In genomic region chr17:29796787-29797186, GRCm38 (mm10) we compare ENCODE assay signal across 12 mouse cellular contexts.
A peak's percentile ranks its signal among the peaks of the same experiment; 100 is the strongest.
DNase-seq lines count a peak whose midpoint lies in the region; ATAC-seq and TF ChIP-seq lines count a peak whose summit lies in the region.
"Had no signal": no experiment of that assay in that cellular context is flagged by ENCODE, and none has a peak within 500 bp of the region (broad histone marks: within the 10 kb centered on the region; RNA-seq: fewer than 3 reads in every experiment).

No protein-coding gene starts in this region.

- no peak for ATAC-seq in forebrain, embryonic 13.5 days
- ATAC-seq in forebrain, embryonic 15.5 days (replicated peaks): no peak
- ATAC-seq in G1E (ENCODE audit: extremely low read depth, insufficient number of reproducible peaks, low FRiP score, poor library complexity, severe bottlenecking): no peak
- no peak for ATAC-seq in frontal cortex, adult (ENCODE audit: low TSS enrichment)
- ATAC-seq: inflammation-experienced regulatory T-cells, adult 6 months had no signal

- H3K9ac ChIP-seq in forebrain, embryonic 13.5 days: no peak overlapping the region
- H3K9ac ChIP-seq in forebrain, embryonic 15.5 days (replicated peaks): no peak overlapping the region
- H3K9ac ChIP-seq: embryonic facial prominence, embryonic 15.5 days; midbrain, embryonic 12.5 days; stomach, embryonic 15.5 days had no signal

- no peak overlapping the region for H3K4me3 ChIP-seq in forebrain, embryonic 13.5 days
- no peak overlapping the region for H3K4me3 ChIP-seq in forebrain, embryonic 15.5 days
- H3K4me3 ChIP-seq in lung, adult 2 months (replicated peaks; ENCODE audit: extremely low read depth, low read depth, low read length): no peak overlapping the region
- peak overlapping the region; percentile 7; the same call in 1 of the 2 replicates for H3K4me3 ChIP-seq in G1E (ENCODE audit: low read depth, low read length)
- H3K4me3 ChIP-seq: embryonic facial prominence, embryonic 15.5 days; midbrain, embryonic 12.5 days; stomach, embryonic 15.5 days had no signal

- peak overlapping the region; percentile 82 for H3K27ac ChIP-seq in forebrain, embryonic 13.5 days
- H3K27ac ChIP-seq in forebrain, embryonic 15.5 days (replicated peaks): no peak overlapping the region
- H3K27ac ChIP-seq: embryonic facial prominence, embryonic 15.5 days; midbrain, embryonic 12.5 days; stomach, embryonic 15.5 days had no signal

- 55% methylated on average over 9 of the region's 9 CpGs for WGBS in forebrain, embryonic 13.5 days
- 54% methylated on average over 9 of the region's 9 CpGs for WGBS in forebrain, embryonic 15.5 days
- 29% methylated on average over 9 of the region's 9 CpGs for WGBS in lung, adult 2 months

- peak; percentile 15; the same call in 1 of the 2 replicates for TF ChIP-seq CTCF in lung, adult 2 months (IDR thresholded peaks at IDR 0.05; ENCODE audit: insufficient read depth, low read length)
- no peak for TF ChIP-seq CTCF in G1E (IDR thresholded peaks at IDR 0.05; ENCODE audit: low read depth, low read length)

- no peak for DNase-seq in lung, adult 2 months
- no peak for DNase-seq in lung, postnatal 14 days
- DNase-seq in G1E (ENCODE audit: low spot score): no peak
- DNase-seq in induced T-regulatory cell, adult 2 months (ENCODE audit: low read depth): peak; percentile 40
- no peak for DNase-seq in heart, postnatal 36 days

- H3K27me3 ChIP-seq in forebrain, embryonic 13.5 days: no peaks in the 10 kb centered on the region
- H3K27me3 ChIP-seq in forebrain, embryonic 15.5 days: no peaks in the 10 kb centered on the region
- peaks cover 41% of the 10 kb centered on the region for H3K27me3 ChIP-seq in G1E (ENCODE audit: insufficient read depth, low read length)
- H3K27me3 ChIP-seq: embryonic facial prominence, embryonic 15.5 days had no signal

- no peak for TF ChIP-seq POLR2A in lung, adult 2 months (IDR thresholded peaks at IDR 0.05; ENCODE audit: borderline replicate concordance, extremely low read depth, low read depth, low read length)

- H3K36me3 ChIP-seq in forebrain, embryonic 13.5 days (ENCODE audit: poor library complexity, severe bottlenecking): no peaks in the 10 kb centered on the region
- no peaks in the 10 kb centered on the region for H3K36me3 ChIP-seq in forebrain, embryonic 15.5 days
- H3K36me3 ChIP-seq in G1E (replicated peaks): no peaks in the 10 kb centered on the region
- H3K36me3 ChIP-seq: embryonic facial prominence, embryonic 15.5 days; midbrain, embryonic 12.5 days; stomach, embryonic 15.5 days had no signal

- no peaks in the 10 kb centered on the region for H3K9me3 ChIP-seq in forebrain, embryonic 13.5 days (replicated peaks)
- H3K9me3 ChIP-seq in forebrain, embryonic 15.5 days: no peaks in the 10 kb centered on the region
- no peaks in the 10 kb centered on the region for H3K9me3 ChIP-seq in G1E (replicated peaks)
- H3K9me3 ChIP-seq: embryonic facial prominence, embryonic 15.5 days; midbrain, embryonic 12.5 days; stomach, embryonic 15.5 days had no signal

- intact Hi-C loops in heart, postnatal 36 days (cut with DNase I): loop anchor here (1.0 to 10.0 kb wide), 3 partner anchors 61 to 658 kb away; no protein-coding TSS in a partner anchor

- H3K4me1 ChIP-seq in forebrain, embryonic 13.5 days: peaks cover 51% of the 10 kb centered on the region
- H3K4me1 ChIP-seq in forebrain, embryonic 15.5 days: peaks cover 47% of the 10 kb centered on the region
- H3K4me1 ChIP-seq in lung, adult 2 months (ENCODE audit: control insufficient read depth, insufficient read depth, low read length): no peaks in the 10 kb centered on the region
- H3K4me1 ChIP-seq in G1E (ENCODE audit: insufficient read depth, low read depth, low read length): peaks cover 63% of the 10 kb centered on the region

- H3K4me2 ChIP-seq in forebrain, embryonic 13.5 days: no peak overlapping the region
- H3K4me2 ChIP-seq in forebrain, embryonic 15.5 days (replicated peaks): no peak overlapping the region
- H3K4me2 ChIP-seq: embryonic facial prominence, embryonic 15.5 days; midbrain, embryonic 12.5 days; stomach, embryonic 15.5 days had no signal
